Mouse (Mus musculus): ENCODE data around the gene Tsfm.

GRCm38 (mm10) chr10:126981746-126982145 is 48.9 kb downstream of the Tsfm start:
- TF ChIP-seq CTCF (IDR thresholded peaks at IDR 0.05; ENCODE audit: control insufficient read depth, insufficient read depth, insufficient replicate concordance, low read depth, low read length): no peak
- no peak for TF ChIP-seq POLR2A (IDR thresholded peaks at IDR 0.05; ENCODE audit: control insufficient read depth, low read depth, low read length)
